Mouse (Mus musculus) limb, embryonic 14.5 days (tissue): ENCODE results near the gene Pes1. TPM values are rescaled to one million over a fixed set of nuclear protein-coding genes. Genes with fewer than 3 reads are reported as not detected.

Experiments used
- ATAC-seq: fragments of 200-750 bp; cut with Nextera tagmentation; 2 replicates; pipeline ENCODE4 v1.8.0; 2017; ENCODE audit warnings: low read depth, moderate number of reproducible peaks, moderate TSS enrichment; ENCODE audit not compliant: low FRiP score
- DNase-seq: peaks from one replicate; pipeline ENCODE4 v3.0.0-alpha.2; 2015; ENCODE audit warnings: low spot score
- H3K27ac ChIP-seq: fragments of 300-500 bp; sonication (generic); replicated peaks from 2 replicates; pipeline ENCODE4 v1.5.1; 2014; ENCODE audit warnings: low read depth, mild to moderate bottlenecking, low read length, moderate library complexity, mixed read lengths
- H3K27me3 ChIP-seq: fragments of 300-500 bp; sonication (generic); 2 replicates; pipeline ENCODE4 v1.6.1; 2014; ENCODE audit warnings: low read length, mixed read lengths; ENCODE audit not compliant: control insufficient read depth, insufficient read depth
- H3K36me3 ChIP-seq: fragments of 300-500 bp; sonication (generic); 2 replicates; pipeline ENCODE4 v1.6.1; 2014; ENCODE audit warnings: mild to moderate bottlenecking, low read length, moderate library complexity, mixed read lengths; ENCODE audit not compliant: control insufficient read depth, insufficient read depth
- H3K4me1 ChIP-seq: fragments of 300-500 bp; sonication (generic); 2 replicates; pipeline ENCODE4 v1.6.1; 2014; ENCODE audit warnings: antibody characterized with exemption, low read length, mixed read lengths; ENCODE audit not compliant: control insufficient read depth, insufficient read depth
- H3K4me2 ChIP-seq: fragments of 300-500 bp; sonication (generic); replicated peaks from 2 replicates; pipeline ENCODE4 v1.6.1; 2014; ENCODE audit warnings: low read depth, mild to moderate bottlenecking, low read length, moderate library complexity; ENCODE audit not compliant: severe bottlenecking
- H3K4me3 ChIP-seq: fragments of 300-500 bp; sonication (generic); replicated peaks from 2 replicates; pipeline ENCODE4 v1.5.1; 2014; ENCODE audit warnings: low read length
- H3K9ac ChIP-seq: fragments of 300-500 bp; sonication (generic); 2 replicates; pipeline ENCODE4 v1.6.1; 2014; ENCODE audit warnings: mild to moderate bottlenecking, low read depth, low read length, moderate library complexity; ENCODE audit not compliant: severe bottlenecking
- H3K9me3 ChIP-seq: fragments of 300-500 bp; sonication (generic); 2 replicates; pipeline ENCODE4 v1.6.1; 2016; ENCODE audit warnings: low read length; ENCODE audit not compliant: control insufficient read depth
- POLR2A ChIP-seq: fragments of 200-500 bp; IDR thresholded peaks from 2 replicates; pipeline ENCODE4 v1.8.0; 2012; ENCODE audit warnings: inconsistent platforms, mild to moderate bottlenecking, moderate library complexity, borderline replicate concordance; ENCODE audit not compliant: insufficient read depth, insufficient read length; ENCODE audit errors: extremely low read depth
- WGBS: fragments of 180-500 bp; shearing (Covaris S2); extraction: QIAGEN DNeasy Blood & Tissue Kit; methylation state at CpG from one replicate; pipeline ENCODE4 v1.1.7; 2014; 5-methylcytosine and 5-hydroxymethylcytosine counted together
- polyA plus RNA-seq, 2 experiments: library from polyadenylated mRNA; depleted of rRNA in 1 of 2; stranded (reverse) in 1 of 2; unstranded in 1 of 2; fragments of >200 nt; fragmentation: Nextera tagmentation in 1 of 2; extraction: Ambion mirVana in 1 of 2; gene quantifications; 2 replicates each; pipeline versions ENCODE4 v1.2.1 to v1.2.3; 2012 to 2014

Pes1 gene
- polyA plus RNA-seq, 2 experiments = 58.0 to 68.4 TPM

GRCm38 (mm10) chr11:3997978-3998720 lies 34.4 kb downstream of the Pes1 start:
- H3K9me3 ChIP-seq = no peaks in the 10 kb centered on the region
- TF ChIP-seq POLR2A = no peak
- DNase-seq = no peak
- H3K4me3 ChIP-seq = peak overlapping the region; percentile 34
- no peaks in the 10 kb centered on the region for H3K36me3 ChIP-seq
- ATAC-seq = 0 out of 2 replicates have a peak, but pooled peaks have one; percentile 39
- H3K27me3 ChIP-seq = peaks cover 21% of the 10 kb centered on the region
- H3K4me2 ChIP-seq = peak overlapping the region; percentile 64
- no peak overlapping the region for H3K27ac ChIP-seq
- peak overlapping the region; percentile 28; the same call in 1 of the 2 replicates for H3K9ac ChIP-seq
- WGBS = 4% methylated on average over 66 of the region's 66 CpGs
- H3K4me1 ChIP-seq = peaks cover 15% of the 10 kb centered on the region

- DNase-seq (peak; percentile 57), ATAC-seq (peak; percentile 84)
- H3K9me3 ChIP-seq = no peaks in the 10 kb centered on the region
- H3K4me1 ChIP-seq = peaks cover 15% of the 10 kb centered on the region
- no peak for TF ChIP-seq POLR2A
- no peak overlapping the region for H3K4me2 ChIP-seq
- 10% methylated on average over 5 of the region's 5 CpGs for WGBS
- no peaks in the 10 kb centered on the region for H3K36me3 ChIP-seq
- H3K4me3 ChIP-seq = no peak overlapping the region
- H3K27ac ChIP-seq = no peak overlapping the region
- peaks cover 21% of the 10 kb centered on the region for H3K27me3 ChIP-seq
- no peak overlapping the region for H3K9ac ChIP-seq
These were observed 35.8 kb downstream of the Pes1 start for GRCm38 (mm10) chr11:3999547-3999946.

- DNase-seq (peak; percentile 51), ATAC-seq (no peak)
- no peak overlapping the region for H3K4me2 ChIP-seq
- H3K27me3 ChIP-seq = peaks cover 21% of the 10 kb centered on the region
- peaks cover 15% of the 10 kb centered on the region for H3K4me1 ChIP-seq
- no peak overlapping the region for H3K27ac ChIP-seq
- WGBS = 10% methylated on average over 5 of the region's 5 CpGs
- H3K36me3 ChIP-seq = no peaks in the 10 kb centered on the region
- H3K4me3 ChIP-seq = no peak overlapping the region
- H3K9me3 ChIP-seq = no peaks in the 10 kb centered on the region
- TF ChIP-seq POLR2A = no peak
- no peak overlapping the region for H3K9ac ChIP-seq
These were observed 37.8 kb downstream of the Pes1 start for GRCm38 (mm10) chr11:4001603-4002002.

GRCm38 (mm10) chr11:4005220-4005805 lies 41.5 kb downstream of the Pes1 start:
- DNase-seq (no peak), ATAC-seq (no peak)
- Histone ChIP-seq H3K4me1 (no peaks in the 10 kb centered on the region), H3K36me3 (no peaks in the 10 kb centered on the region), H3K9me3 (no peaks in the 10 kb centered on the region), H3K4me3 (no peak overlapping the region), H3K27ac (no peak overlapping the region), H3K4me2 (no peak overlapping the region), H3K9ac (no peak overlapping the region), H3K27me3 (no peaks in the 10 kb centered on the region)
- TF ChIP-seq POLR2A = no peak
- WGBS = 73% methylated on average over 5 of the region's 5 CpGs

GRCm38 (mm10) chr11:4006462-4006861 lies 42.7 kb downstream of the Pes1 start:
- Histone ChIP-seq H3K27ac (no peak overlapping the region), H3K36me3 (no peaks in the 10 kb centered on the region), H3K9me3 (no peaks in the 10 kb centered on the region), H3K4me3 (no peak overlapping the region), H3K9ac (no peak overlapping the region), H3K4me2 (no peak overlapping the region), H3K27me3 (no peaks in the 10 kb centered on the region), H3K4me1 (no peaks in the 10 kb centered on the region)
- no peak for ATAC-seq
- DNase-seq = no peak
- whole genome bisulfite sequencing = 78% methylated on average over 3 of the region's 3 CpGs
- TF ChIP-seq POLR2A = no peak
